Mouse (Mus musculus) CH12.LX (cell line): Measurements from ENCODE around the gene Optc. TPM values are rescaled to one million over a fixed set of nuclear protein-coding genes. Genes with fewer than 3 reads are reported as not detected.

Experiments used
- polyA plus RNA-seq: library from polyadenylated mRNA; unstranded; fragments of >175 nt; gene quantifications from 2 replicates; pipeline ENCODE4 v1.2.1, GENCODE M21; 2012; ENCODE audit warnings: low read depth; ENCODE audit not compliant: insufficient read length
- total RNA-seq, 2 experiments: library from RNA; depleted of rRNA; stranded (reverse); fragments of 300-350 nt in 1 of 2; fragments of >200 nt in 1 of 2; gene quantifications; 2 replicates each; pipeline ENCODE4 v1.2.3; 2012 to 2014

Optc gene
- total and polyA plus RNA-seq, 3 experiments = not detected

Other genes with a start within 250 kb of the Optc start
- 4.4 and 5.3 TPM in 2 replicates for gene Zbed6, start 247.1 kb downstream of the Optc start, total RNA-seq (2012; rRNA removed)
- gene Zbed6, start 247.1 kb downstream of the Optc start, total RNA-seq (2014; rRNA removed) = 1.6 and 1.7 TPM in 2 replicates
- gene Zbed6, start 247.1 kb downstream of the Optc start, polyA plus RNA-seq = 2.9 and 3.7 TPM in 2 replicates
- 4.0 and 4.7 TPM in 2 replicates for gene Gm38394, start 246.7 kb downstream of the Optc start, total RNA-seq (2012; rRNA removed)
- gene Gm38394, start 246.7 kb downstream of the Optc start, total RNA-seq (2014; rRNA removed) = 2.7 and 2.8 TPM in 2 replicates
- 6.3 and 8.2 TPM in 2 replicates for gene Gm38394, start 246.7 kb downstream of the Optc start, polyA plus RNA-seq
- 14.9 and 17.9 TPM in 2 replicates for gene Lax1, start 217.9 kb downstream of the Optc start, total RNA-seq (2012; rRNA removed)
- gene Lax1, start 217.9 kb downstream of the Optc start, total RNA-seq (2014; rRNA removed) = 14.2 and 16.1 TPM in 2 replicates
- gene Lax1, start 217.9 kb downstream of the Optc start, polyA plus RNA-seq = 15.0 and 15.6 TPM in 2 replicates
- gene Atp2b4, start 107.0 kb downstream of the Optc start, total RNA-seq (2012; rRNA removed) = 15.9 and 17.5 TPM in 2 replicates
- gene Atp2b4, start 107.0 kb downstream of the Optc start, total RNA-seq (2014; rRNA removed) = 5.8 and 6.9 TPM in 2 replicates
- gene Atp2b4, start 107.0 kb downstream of the Optc start, polyA plus RNA-seq = 16.2 and 18.4 TPM in 2 replicates
- gene Prelp, start 13.4 kb upstream of the Optc start, total RNA-seq (2012; rRNA removed) = not detected in 2 replicates
- not detected in 2 replicates for gene Prelp, start 13.4 kb upstream of the Optc start, total RNA-seq (2014; rRNA removed)
- not detected in 2 replicates for gene Prelp, start 13.4 kb upstream of the Optc start, polyA plus RNA-seq
- gene Fmod, start 129.3 kb upstream of the Optc start, total RNA-seq (2012; rRNA removed) = not detected in 2 replicates
- not detected in 2 replicates for gene Fmod, start 129.3 kb upstream of the Optc start, total RNA-seq (2014; rRNA removed)
- gene Fmod, start 129.3 kb upstream of the Optc start, polyA plus RNA-seq = not detected in 2 replicates
- 11.6 and 14.4 TPM in 2 replicates for gene Btg2, start 171.1 kb upstream of the Optc start, total RNA-seq (2012; rRNA removed)
- gene Btg2, start 171.1 kb upstream of the Optc start, total RNA-seq (2014; rRNA removed) = 14.8 and 19.7 TPM in 2 replicates
- 6.9 and 7.2 TPM in 2 replicates for gene Btg2, start 171.1 kb upstream of the Optc start, polyA plus RNA-seq
- gene Chit1, start 203.2 kb upstream of the Optc start, total RNA-seq (2012; rRNA removed) = 0.25 and 0.71 TPM in 2 replicates
- gene Chit1, start 203.2 kb upstream of the Optc start, total RNA-seq (2014; rRNA removed) = 0.28 and 0.47 TPM in 2 replicates
- 0.18 and 0.36 TPM in 2 replicates for gene Chit1, start 203.2 kb upstream of the Optc start, polyA plus RNA-seq